Mouse (Mus musculus) Muller cell, postnatal 12 days (primary cell): ENCODE data around the gene Senp7.
A peak's percentile ranks its signal among the peaks of the same experiment; 100 is the strongest.
"Not testable (repeated sequence)": the region's sequence is repeated elsewhere in the genome, so short reads cannot be mapped to it uniquely, and the experiment has no call there.

Experiments used
- DNase-seq: peaks from one replicate; pipeline ENCODE4 v3.0.0-alpha.2; 2015; ENCODE audit errors: inconsistent ontology term

Senp7 gene

GRCm38 (mm10) chr16:56066113-56066512, 18.0 kb downstream of the Senp7 start:
- peak; percentile 17 for DNase-seq

- DNase-seq, result no peak
Observed at GRCm38 (mm10) chr16:56068523-56069070, 20.5 kb downstream of the Senp7 start.

- no peak for DNase-seq
Observed at GRCm38 (mm10) chr16:56071317-56072232, 23.4 kb downstream of the Senp7 start.

- DNase-seq, result no peak
Observed at GRCm38 (mm10) chr16:56072533-56072932, 24.4 kb downstream of the Senp7 start.

- DNase-seq, result not testable (repeated sequence)
Observed at GRCm38 (mm10) chr16:56073150-56073549, 25.0 kb downstream of the Senp7 start.

GRCm38 (mm10) chr16:56074122-56074521, 26.0 kb downstream of the Senp7 start:
- no peak for DNase-seq

GRCm38 (mm10) chr16:56074565-56074964, 26.4 kb downstream of the Senp7 start:
- no peak for DNase-seq

GRCm38 (mm10) chr16:56075222-56076111, 27.3 kb downstream of the Senp7 start:
- DNase-seq, result peak; percentile 95

- no peak for DNase-seq
Observed at GRCm38 (mm10) chr16:56076121-56076869, 28.2 kb downstream of the Senp7 start.

- DNase-seq, result no peak
Observed at GRCm38 (mm10) chr16:56079419-56079818, 31.3 kb downstream of the Senp7 start.

GRCm38 (mm10) chr16:56081691-56082090, 33.6 kb downstream of the Senp7 start:
- no peak for DNase-seq

- DNase-seq, result no peak
Observed at GRCm38 (mm10) chr16:56086336-56086735, 38.2 kb downstream of the Senp7 start.

GRCm38 (mm10) chr16:56090385-56090784, 42.2 kb downstream of the Senp7 start:
- DNase-seq, result no peak

- DNase-seq, result not testable (repeated sequence)
Observed at GRCm38 (mm10) chr16:56096401-56097018, 48.4 kb downstream of the Senp7 start.

GRCm38 (mm10) chr16:56115706-56116105, 67.6 kb downstream of the Senp7 start:
- DNase-seq, result peak; percentile 68

GRCm38 (mm10) chr16:56116155-56116554, 68.0 kb downstream of the Senp7 start:
- no peak for DNase-seq

- DNase-seq, result no peak
Observed at GRCm38 (mm10) chr16:56117327-56118180, 69.4 kb downstream of the Senp7 start.

GRCm38 (mm10) chr16:56122517-56122916, 74.4 kb downstream of the Senp7 start:
- DNase-seq, result no peak

- no peak for DNase-seq
Observed at GRCm38 (mm10) chr16:56124045-56124444, 75.9 kb downstream of the Senp7 start.

- peak; percentile 31 for DNase-seq
Observed at GRCm38 (mm10) chr16:56131666-56132065, 83.5 kb downstream of the Senp7 start.
